Mouse (Mus musculus): ENCODE data around the gene Cdc7.

Cdc7 gene

GRCm38 (mm10) chr5:106991300-106991929 lies 27.3 kb downstream of the Cdc7 start:
- no peak for DNase-seq (ENCODE audit: low spot score in 2 of 2)

- DNase-seq (ENCODE audit: low spot score in 2 of 2) = no peak
Observed at GRCm38 (mm10) chr5:106994716-106995115, 30.6 kb downstream of the Cdc7 start.

- peak in 1 of 2 experiments; percentile 55 for DNase-seq (ENCODE audit: low spot score in 2 of 2)
Observed at GRCm38 (mm10) chr5:106995886-106996538, 31.9 kb downstream of the Cdc7 start.

- DNase-seq (ENCODE audit: low spot score in 2 of 2) = no peak
Observed at GRCm38 (mm10) chr5:106996539-106997244, 32.6 kb downstream of the Cdc7 start.

- peak in 1 of 2 experiments; percentile 30 for DNase-seq (ENCODE audit: low spot score in 2 of 2)
Observed at GRCm38 (mm10) chr5:107001396-107002090, 37.4 kb downstream of the Cdc7 start.

GRCm38 (mm10) chr5:107002091-107002416 lies 37.9 kb downstream of the Cdc7 start:
- DNase-seq (ENCODE audit: low spot score in 2 of 2) = no peak

- no peak for DNase-seq (ENCODE audit: low spot score in 2 of 2)
Observed at GRCm38 (mm10) chr5:107009721-107010120, 45.6 kb downstream of the Cdc7 start.

- DNase-seq (ENCODE audit: low spot score in 2 of 2) = no peak
Observed at GRCm38 (mm10) chr5:107010300-107010699, 46.2 kb downstream of the Cdc7 start.

GRCm38 (mm10) chr5:107011316-107012029 lies 47.4 kb downstream of the Cdc7 start:
- DNase-seq (ENCODE audit: low spot score in 2 of 2) = no peak

GRCm38 (mm10) chr5:107012030-107012715 lies 48.1 kb downstream of the Cdc7 start:
- no peak for DNase-seq (ENCODE audit: low spot score in 2 of 2)

GRCm38 (mm10) chr5:107013393-107013792 lies 49.3 kb downstream of the Cdc7 start:
- DNase-seq (ENCODE audit: low spot score in 2 of 2) = no peak

- no peak for DNase-seq (ENCODE audit: low spot score in 2 of 2)
Observed at GRCm38 (mm10) chr5:107014146-107014545, 50.0 kb downstream of the Cdc7 start.

- DNase-seq (ENCODE audit: low spot score in 2 of 2) = no peak
Observed at GRCm38 (mm10) chr5:107015046-107015421, 50.9 kb downstream of the Cdc7 start.

- DNase-seq (ENCODE audit: low spot score in 2 of 2) = no peak
Observed at GRCm38 (mm10) chr5:107015422-107016081, 51.4 kb downstream of the Cdc7 start.

GRCm38 (mm10) chr5:107016538-107016937 lies 52.4 kb downstream of the Cdc7 start:
- DNase-seq (ENCODE audit: low spot score in 2 of 2) = no peak

- no peak for DNase-seq (ENCODE audit: low spot score in 2 of 2)
Observed at GRCm38 (mm10) chr5:107017544-107017943, 53.4 kb downstream of the Cdc7 start.

GRCm38 (mm10) chr5:107019057-107019456 lies 54.9 kb downstream of the Cdc7 start:
- no peak for DNase-seq (ENCODE audit: low spot score in 2 of 2)

- DNase-seq (ENCODE audit: low spot score in 2 of 2) = no peak
Observed at GRCm38 (mm10) chr5:107019904-107020303, 55.8 kb downstream of the Cdc7 start.

GRCm38 (mm10) chr5:107020366-107020765 lies 56.2 kb downstream of the Cdc7 start:
- no peak for DNase-seq (ENCODE audit: low spot score in 2 of 2)

- no peak for DNase-seq (ENCODE audit: low spot score in 2 of 2)
Observed at GRCm38 (mm10) chr5:107021291-107022063, 57.4 kb downstream of the Cdc7 start.

Measured in cerebellum, postnatal 4 days (tissue).